In genomic region chr12:3390577-3391262, GRCm38 (mm10) we compare ENCODE assay signal across 8 mouse cellular contexts. TPM values are rescaled to one million over a fixed set of nuclear protein-coding genes. Genes with fewer than 3 reads are reported as not detected.
DNase-seq lines count a peak whose midpoint lies in the region; ATAC-seq lines count a peak whose summit lies in the region.

No protein-coding gene starts in this region.

- H3K4me3 ChIP-seq in intestine, embryonic 15.5 days (replicated peaks) = no peak overlapping the region
- H3K4me3 ChIP-seq in midbrain, embryonic 10.5 days = no peak overlapping the region

- H3K4me1 ChIP-seq in intestine, embryonic 15.5 days (replicated peaks) = no peaks in the 10 kb centered on the region
- 0 out of 2 replicates have a peak, but pooled peaks cover 3% of the 10 kb centered on the region for H3K4me1 ChIP-seq in midbrain, embryonic 10.5 days

- WGBS in intestine, embryonic 15.5 days = 34% methylated on average over 12 of the region's 12 CpGs
- WGBS in midbrain, embryonic 10.5 days = 38% methylated on average over 12 of the region's 12 CpGs

- ATAC-seq in intestine, embryonic 15.5 days = peak; percentile 82

- DNase-seq in adrenal gland, adult 18-20 months (ENCODE audit: low spot score in 2 of 2) = peak; percentile 84 to 87
- peak; percentile 93 for DNase-seq in embryo, embryonic 10 days (ENCODE audit: low spot score)
- peak; percentile 91 for DNase-seq in gastrocnemius, postnatal 10 days
- DNase-seq in left cerebral cortex, postnatal 10 days (ENCODE audit: extremely low spot score in 1 of 2, low spot score in 2 of 2) = peak; percentile 73 to 91
- peak; percentile 77 for DNase-seq in midbrain, embryonic 10.5 days (ENCODE audit: low spot score)
- DNase-seq in right cerebral cortex, postnatal 36 days (ENCODE audit: low spot score in 2 of 2) = peak; percentile 68 to 74
- peak; percentile 65 to 72 for DNase-seq in urinary bladder, postnatal 36 days (ENCODE audit: low spot score in 2 of 2)

- intact Hi-C loops in left cerebral cortex, postnatal 10 days (cut with DNase I) = no loop called here

- H3K9me3 ChIP-seq in intestine, embryonic 15.5 days = no peaks in the 10 kb centered on the region
- no peaks in the 10 kb centered on the region for H3K9me3 ChIP-seq in midbrain, embryonic 10.5 days (replicated peaks)

- no peaks in the 10 kb centered on the region for H3K36me3 ChIP-seq in intestine, embryonic 15.5 days
- peaks cover 72% of the 10 kb centered on the region for H3K36me3 ChIP-seq in midbrain, embryonic 10.5 days

- H3K4me2 ChIP-seq in intestine, embryonic 15.5 days (replicated peaks) = no peak overlapping the region

- no peaks in the 10 kb centered on the region for H3K27me3 ChIP-seq in intestine, embryonic 15.5 days (replicated peaks)
- H3K27me3 ChIP-seq in midbrain, embryonic 10.5 days (ENCODE audit: low read depth, poor library complexity, severe bottlenecking) = no peaks in the 10 kb centered on the region

- no peak overlapping the region for H3K27ac ChIP-seq in intestine, embryonic 15.5 days
- no peak overlapping the region for H3K27ac ChIP-seq in midbrain, embryonic 10.5 days (replicated peaks)

- no peak overlapping the region for H3K9ac ChIP-seq in intestine, embryonic 15.5 days

RNA-seq across cellular contexts. Expression of gene Kif3c, which starts 25.8 kb away (rescaled TPM):
- 10 to 100 TPM; 15.0 to 23.6 TPM for total RNA-seq in adrenal gland, adult 18-20 months (2021)
- total RNA-seq in gastrocnemius, postnatal 10 days (2021) = 10 to 100 TPM in 1 of 2 experiments, 1 to 10 TPM in 1; 9.9 to 10.7 TPM
- polyA plus RNA-seq in intestine, embryonic 15.5 days (2015; fragmentation: Nextera tagmentation; extraction: Ambion mirVana) = 8.1 and 8.7 TPM in 2 replicates
- total RNA-seq in left cerebral cortex, postnatal 10 days (2021) = 100 to 1,000 TPM; 211 to 214 TPM
- polyA plus RNA-seq in midbrain, embryonic 10.5 days (2016; fragmentation: Nextera tagmentation; extraction: Ambion mirVana) = 19.9 and 28.5 TPM in 2 replicates

RNA-seq across cellular contexts. Expression of gene Asxl2, which starts 35.9 kb away (rescaled TPM):
- total RNA-seq in adrenal gland, adult 18-20 months (2021) = 10 to 100 TPM; 24.9 to 33.6 TPM
- 10 to 100 TPM; 19.4 to 22.7 TPM for total RNA-seq in gastrocnemius, postnatal 10 days (2021)
- polyA plus RNA-seq in intestine, embryonic 15.5 days (2015; fragmentation: Nextera tagmentation; extraction: Ambion mirVana) = 18.6 and 18.9 TPM in 2 replicates
- total RNA-seq in left cerebral cortex, postnatal 10 days (2021) = 10 to 100 TPM; 24.5 to 26.2 TPM
- 14.0 and 15.6 TPM in 2 replicates for polyA plus RNA-seq in midbrain, embryonic 10.5 days (2016; fragmentation: Nextera tagmentation; extraction: Ambion mirVana)

Comparison
In these comparisons a context has a peak if more than half of its experiments do, and no peak if none do; other contexts are left out.
1. RNA of gene Kif3c, which starts 25.8 kb away (total RNA-seq): 211 to 214 TPM in left cerebral cortex, postnatal 10 days; 15.0 to 23.6 TPM in adrenal gland, adult 18-20 months and 9.9 to 10.7 TPM in gastrocnemius, postnatal 10 days; every median in the first group is over 4 times any median in the second.
2. Peak in every context shown above with its lines, with median percentiles within 50 percentile points of each other: DNase-seq.